Mouse (Mus musculus): ENCODE measurements around the gene Gpx4.

GRCm38 (mm10) chr10:80084817-80085487 is 38.0 kb downstream of the Gpx4 start:
- TF ChIP-seq POLR2A (IDR thresholded peaks at IDR 0.05; ENCODE audit: low read depth, low read length) (no peak), CTCF (IDR thresholded peaks at IDR 0.05; ENCODE audit: extremely low read depth, insufficient read depth, insufficient read length, insufficient replicate concordance) (no peak)

All from spleen, adult 2 months (tissue).